Mouse (Mus musculus) forebrain, embryonic 16.5 days (tissue): ENCODE measurements around the gene Dmap1. TPM values are rescaled to one million over a fixed set of nuclear protein-coding genes. Genes with fewer than 3 reads are reported as not detected.

ENCODE experiments used
- ATAC-seq: fragments of 200-750 bp; cut with Nextera tagmentation; 2 replicates; pipeline ENCODE4 v1.8.0; 2017; ENCODE audit warnings: mild to moderate bottlenecking, moderate library complexity
- H3K27ac ChIP-seq: fragments of 300-500 bp; sonication (generic); 2 replicates; pipeline ENCODE4 v1.5.1; 2014; ENCODE audit warnings: low read length, control low read depth
- H3K27me3 ChIP-seq: fragments of 300-500 bp; sonication (generic); replicated peaks from 2 replicates; pipeline ENCODE4 v1.6.1; 2014; ENCODE audit warnings: low read length; ENCODE audit not compliant: control insufficient read depth, insufficient read depth
- H3K36me3 ChIP-seq: fragments of 300-500 bp; sonication (generic); 2 replicates; pipeline ENCODE4 v1.6.1; 2014; ENCODE audit not compliant: control insufficient read depth, insufficient read depth
- H3K4me1 ChIP-seq: fragments of 300-500 bp; sonication (generic); replicated peaks from 2 replicates; pipeline ENCODE4 v1.6.1; 2014; ENCODE audit warnings: low read length; ENCODE audit not compliant: control insufficient read depth, insufficient read depth
- H3K4me2 ChIP-seq: fragments of 300-500 bp; sonication (generic); 2 replicates; pipeline ENCODE4 v1.6.1; 2014; ENCODE audit warnings: mild to moderate bottlenecking, low read length, control low read depth
- H3K4me3 ChIP-seq: fragments of 300-500 bp; sonication (generic); replicated peaks from 2 replicates; pipeline ENCODE4 v1.5.1; 2014; ENCODE audit warnings: mild to moderate bottlenecking, low read length, control low read depth
- H3K9ac ChIP-seq: fragments of 300-500 bp; sonication (generic); replicated peaks from 2 replicates; pipeline ENCODE4 v1.6.1; 2014; ENCODE audit warnings: low read depth, low read length, control low read depth
- H3K9me3 ChIP-seq: fragments of 300-500 bp; sonication (generic); 2 replicates; pipeline ENCODE4 v1.6.1; 2016; ENCODE audit warnings: low read length; ENCODE audit not compliant: control insufficient read depth
- WGBS: fragments of 180-500 bp; shearing (Covaris S2); extraction: QIAGEN DNeasy Blood & Tissue Kit; methylation state at CpG from one replicate; pipeline ENCODE4 v1.1.7; 2014; 5-methylcytosine and 5-hydroxymethylcytosine counted together
- polyA plus RNA-seq: library from polyadenylated mRNA; unstranded; fragments of >200 nt; fragmentation: Nextera tagmentation; extraction: Ambion mirVana; gene quantifications from 2 replicates; pipeline ENCODE4 v1.2.1, GENCODE M21; 2015

Dmap1 gene
- polyA plus RNA-seq, 1 experiment from 2014 or later = 80.1 TPM

- Histone ChIP-seq H3K4me2 (peak overlapping the region; percentile 63), H3K9me3 (no peaks in the 10 kb centered on the region), H3K4me1 (peaks cover 15% of the 10 kb centered on the region), H3K4me3 (peak overlapping the region; percentile 84), H3K27me3 (no peaks in the 10 kb centered on the region), H3K9ac (peak overlapping the region; percentile 91; the same call in 1 of the 2 replicates), H3K27ac (peak overlapping the region; percentile 62; the same call in 1 of the 2 replicates), H3K36me3 (peaks cover 8% of the 10 kb centered on the region; the same call in 1 of the 2 replicates)
- peak; percentile 43; the same call in 1 of the 2 replicates for ATAC-seq
These were observed 390 bp upstream of the Dmap1 start for GRCm38 (mm10) chr4:117682463-117682862.

- Histone ChIP-seq H3K4me1 (peaks cover 15% of the 10 kb centered on the region), H3K4me3 (no peak overlapping the region), H3K27me3 (no peaks in the 10 kb centered on the region), H3K27ac (no peak overlapping the region), H3K9ac (no peak overlapping the region), H3K9me3 (no peaks in the 10 kb centered on the region), H3K36me3 (peaks cover 12% of the 10 kb centered on the region; the same call in 1 of the 2 replicates), H3K4me2 (no peak overlapping the region; the same call in 1 of the 2 replicates)
- 79% methylated on average over 6 of the region's 6 CpGs for WGBS
- ATAC-seq = no peak
These were observed 1.1 kb downstream of the Dmap1 start for GRCm38 (mm10) chr4:117680963-117681362.

GRCm38 (mm10) chr4:117676903-117677302 lies 5.2 kb downstream of the Dmap1 start:
- WGBS = 6% methylated on average over 3 of the region's 3 CpGs
- no peaks in the 10 kb centered on the region for H3K27me3 ChIP-seq
- peaks cover 8% of the 10 kb centered on the region for H3K4me1 ChIP-seq
- H3K9ac ChIP-seq = no peak overlapping the region
- peak; percentile 51 for ATAC-seq
- no peaks in the 10 kb centered on the region for H3K9me3 ChIP-seq
- H3K36me3 ChIP-seq = peaks cover 36% of the 10 kb centered on the region
- H3K27ac ChIP-seq = no peak overlapping the region
- no peak overlapping the region for H3K4me2 ChIP-seq
- no peak overlapping the region for H3K4me3 ChIP-seq

- H3K4me1 ChIP-seq = no peaks in the 10 kb centered on the region
- H3K4me2 ChIP-seq = no peak overlapping the region
- ATAC-seq = peak; percentile 15; the same call in 1 of the 2 replicates
- no peak overlapping the region for H3K27ac ChIP-seq
- peaks cover 28% of the 10 kb centered on the region for H3K36me3 ChIP-seq
- no peaks in the 10 kb centered on the region for H3K27me3 ChIP-seq
- H3K4me3 ChIP-seq = no peak overlapping the region
- no peak overlapping the region for H3K9ac ChIP-seq
- WGBS = 91% methylated on average over 3 of the region's 3 CpGs
- H3K9me3 ChIP-seq = no peaks in the 10 kb centered on the region
These were observed 8.2 kb downstream of the Dmap1 start for GRCm38 (mm10) chr4:117673901-117674300.

GRCm38 (mm10) chr4:117672042-117672441 lies 10.0 kb downstream of the Dmap1 start:
- 0 out of 2 replicates have a peak, but pooled peaks have one; percentile 13 for ATAC-seq
- Histone ChIP-seq H3K4me1 (no peaks in the 10 kb centered on the region), H3K9ac (no peak overlapping the region), H3K4me3 (no peak overlapping the region), H3K27me3 (no peaks in the 10 kb centered on the region), H3K4me2 (no peak overlapping the region), H3K9me3 (no peaks in the 10 kb centered on the region), H3K27ac (no peak overlapping the region), H3K36me3 (peaks cover 28% of the 10 kb centered on the region)
- 86% methylated on average over 9 of the region's 9 CpGs for WGBS

GRCm38 (mm10) chr4:117669874-117670273 lies 12.2 kb downstream of the Dmap1 start:
- no peak overlapping the region for H3K9ac ChIP-seq
- H3K4me2 ChIP-seq = no peak overlapping the region
- no peak for ATAC-seq
- peaks cover 14% of the 10 kb centered on the region for H3K36me3 ChIP-seq
- H3K4me3 ChIP-seq = no peak overlapping the region
- peaks cover 8% of the 10 kb centered on the region; the same call in 1 of the 2 replicates for H3K4me1 ChIP-seq
- WGBS = 71% methylated on average over 7 of the region's 7 CpGs
- H3K27ac ChIP-seq = no peak overlapping the region
- no peaks in the 10 kb centered on the region for H3K9me3 ChIP-seq
- no peaks in the 10 kb centered on the region for H3K27me3 ChIP-seq

GRCm38 (mm10) chr4:117666054-117666453 lies 16.0 kb downstream of the Dmap1 start:
- no peak overlapping the region for H3K27ac ChIP-seq
- H3K9ac ChIP-seq = no peak overlapping the region
- no peaks in the 10 kb centered on the region; the same call in 1 of the 2 replicates for H3K36me3 ChIP-seq
- no peak overlapping the region for H3K4me2 ChIP-seq
- H3K4me1 ChIP-seq = peaks cover 8% of the 10 kb centered on the region; the same call in 1 of the 2 replicates
- H3K27me3 ChIP-seq = no peaks in the 10 kb centered on the region
- 50% methylated on average over 8 of the region's 8 CpGs for WGBS
- H3K9me3 ChIP-seq = no peaks in the 10 kb centered on the region
- no peak overlapping the region for H3K4me3 ChIP-seq
- ATAC-seq = no peak

GRCm38 (mm10) chr4:117665531-117665930 lies 16.5 kb downstream of the Dmap1 start:
- H3K9me3 ChIP-seq = no peaks in the 10 kb centered on the region
- 20% methylated on average over 7 of the region's 7 CpGs for WGBS
- peaks cover 8% of the 10 kb centered on the region; the same call in 1 of the 2 replicates for H3K4me1 ChIP-seq
- no peak overlapping the region for H3K9ac ChIP-seq
- no peak overlapping the region for H3K27ac ChIP-seq
- peak; percentile 84 for ATAC-seq
- no peaks in the 10 kb centered on the region; the same call in 1 of the 2 replicates for H3K36me3 ChIP-seq
- no peaks in the 10 kb centered on the region for H3K27me3 ChIP-seq
- no peak overlapping the region for H3K4me2 ChIP-seq
- no peak overlapping the region for H3K4me3 ChIP-seq

- Histone ChIP-seq H3K4me2 (no peak overlapping the region), H3K4me1 (peaks cover 8% of the 10 kb centered on the region; the same call in 1 of the 2 replicates), H3K27ac (no peak overlapping the region), H3K9ac (no peak overlapping the region), H3K4me3 (no peak overlapping the region), H3K9me3 (no peaks in the 10 kb centered on the region), H3K36me3 (no peaks in the 10 kb centered on the region; the same call in 1 of the 2 replicates), H3K27me3 (no peaks in the 10 kb centered on the region)
- no peak for ATAC-seq
- WGBS = 85% methylated on average over 10 of the region's 10 CpGs
These were observed 17.5 kb downstream of the Dmap1 start for GRCm38 (mm10) chr4:117664411-117665137.
